Comparison of ENCODE assay signal across 18 mouse cellular contexts in genomic region chr2:91635486-91635885, GRCm38 (mm10). TPM values are rescaled to one million over a fixed set of nuclear protein-coding genes. Genes with fewer than 3 reads are reported as not detected.
DNase-seq lines count a peak whose midpoint lies in the region; ATAC-seq and TF ChIP-seq lines count a peak whose summit lies in the region.
"Had no signal": no experiment of that assay in that cellular context is flagged by ENCODE, and none has a peak within 500 bp of the region (broad histone marks: within the 10 kb centered on the region; RNA-seq: fewer than 3 reads in every experiment).

No protein-coding gene starts in this region.

- no peaks in the 10 kb centered on the region for H3K79me2 ChIP-seq in myocyte (ENCODE audit: control insufficient read depth, insufficient read depth)

- no peak overlapping the region for H3ac ChIP-seq in myocyte (ENCODE audit: control insufficient read depth, insufficient read length)

- H3K4me2 ChIP-seq in lung, postnatal 0 days (replicated peaks; ENCODE audit: low read depth, low read length), result no peak overlapping the region
- peak overlapping the region; percentile 68 for H3K4me2 ChIP-seq in liver, embryonic 11.5 days
- H3K4me2 ChIP-seq in myocyte (ENCODE audit: low read depth), result peak overlapping the region; percentile 10
- H3K4me2 ChIP-seq: hindbrain, embryonic 15.5 days; limb, embryonic 12.5 days; neural tube, embryonic 13.5 days had no signal

- TF ChIP-seq EP300 in lung, postnatal 0 days (IDR thresholded peaks at IDR 0.05), result no peak

- WGBS in lung, postnatal 0 days, result 76% methylated on average over 11 of the region's 11 CpGs
- 68% methylated on average over 11 of the region's 11 CpGs for WGBS in liver, embryonic 11.5 days
- 87% methylated on average over 11 of the region's 11 CpGs for WGBS in embryonic facial prominence, embryonic 10.5 days

- H3K36me3 ChIP-seq in lung, postnatal 0 days (ENCODE audit: insufficient read depth, low read length), result no peaks in the 10 kb centered on the region
- H3K36me3 ChIP-seq in ES-E14 (ENCODE audit: control insufficient read depth, insufficient read depth, low read length, poor library complexity, severe bottlenecking), result no peaks in the 10 kb centered on the region
- H3K36me3 ChIP-seq in liver, embryonic 11.5 days (ENCODE audit: control insufficient read depth, insufficient read depth, low read length), result no peaks in the 10 kb centered on the region
- H3K36me3 ChIP-seq in myocyte (ENCODE audit: control insufficient read depth, insufficient read depth), result no peaks in the 10 kb centered on the region
- no peaks in the 10 kb centered on the region for H3K36me3 ChIP-seq in embryonic facial prominence, embryonic 10.5 days (replicated peaks)
- H3K36me3 ChIP-seq: hindbrain, embryonic 15.5 days; limb, embryonic 12.5 days; neural tube, embryonic 13.5 days had no signal

- H3K9ac ChIP-seq in lung, postnatal 0 days (replicated peaks; ENCODE audit: low read depth), result no peak overlapping the region
- H3K9ac ChIP-seq in ES-E14 (ENCODE audit: insufficient read depth, low read depth, low read length, poor library complexity, severe bottlenecking), result peak overlapping the region; percentile 44
- peak overlapping the region; percentile 65 for H3K9ac ChIP-seq in liver, embryonic 11.5 days (ENCODE audit: low read depth, low read length)
- H3K9ac ChIP-seq: hindbrain, embryonic 15.5 days; limb, embryonic 12.5 days; neural tube, embryonic 13.5 days had no signal

- H3K4me1 ChIP-seq in lung, postnatal 0 days (ENCODE audit: insufficient read depth, low read depth, low read length), result no peaks in the 10 kb centered on the region
- peaks cover 0 to 22% of the 10 kb centered on the region in 2 experiments; a peak in 3 of 4 replicates for H3K4me1 ChIP-seq in ES-E14 (ENCODE audit: control insufficient read depth in 2 of 2, insufficient read depth in 2 of 2, low read length in 2 of 2, poor library complexity in 1 of 2)
- peaks cover 26% of the 10 kb centered on the region for H3K4me1 ChIP-seq in liver, embryonic 11.5 days (replicated peaks; ENCODE audit: control insufficient read depth, insufficient read depth, low read length)
- H3K4me1 ChIP-seq in embryonic facial prominence, embryonic 10.5 days, result 0 out of 2 replicates have a peak, but pooled peaks cover 3% of the 10 kb centered on the region
- H3K4me1 ChIP-seq: hindbrain, embryonic 15.5 days; limb, embryonic 12.5 days; neural tube, embryonic 13.5 days had no signal

- ATAC-seq in lung, postnatal 0 days, result no peak
- no peak for ATAC-seq in liver, embryonic 11.5 days (replicated peaks; ENCODE audit: low FRiP score)
- ATAC-seq: CD4-positive, CD25-positive, alpha-beta regulatory T cell, adult 4 months had no signal

- H3K27ac ChIP-seq in lung, postnatal 0 days (ENCODE audit: low read length), result no peak overlapping the region
- no peak overlapping the region for H3K27ac ChIP-seq in ES-E14 (ENCODE audit: insufficient read depth, low read depth, low read length, poor library complexity, severe bottlenecking)
- H3K27ac ChIP-seq in liver, embryonic 11.5 days (ENCODE audit: low read depth, low read length), result peak overlapping the region; percentile 73
- no peak overlapping the region for H3K27ac ChIP-seq in embryonic facial prominence, embryonic 10.5 days (replicated peaks)
- H3K27ac ChIP-seq: gastrocnemius, adult 2 months; hindbrain, embryonic 15.5 days; kidney, postnatal 0 days; layer of hippocampus, adult 2 months; limb, embryonic 12.5 days; neural tube, embryonic 13.5 days had no signal

- TF ChIP-seq POLR2A in myocyte (IDR thresholded peaks at IDR 0.05; ENCODE audit: insufficient read length, low read depth), result no peak

- no peak for TF ChIP-seq CTCF in lung, postnatal 0 days (IDR thresholded peaks at IDR 0.05)

- H3K9me3 ChIP-seq in lung, postnatal 0 days (ENCODE audit: low read length), result no peaks in the 10 kb centered on the region
- H3K9me3 ChIP-seq in ES-E14 (ENCODE audit: control insufficient read depth, insufficient read depth, low read depth, low read length), result no peaks in the 10 kb centered on the region
- no peaks in the 10 kb centered on the region for H3K9me3 ChIP-seq in liver, embryonic 11.5 days (ENCODE audit: control insufficient read depth, low read length)
- H3K9me3 ChIP-seq in embryonic facial prominence, embryonic 10.5 days, result no peaks in the 10 kb centered on the region
- H3K9me3 ChIP-seq: hindbrain, embryonic 15.5 days; limb, embryonic 12.5 days; megakaryocyte, embryonic 14.5 days; neural tube, embryonic 13.5 days had no signal

- in situ Hi-C loops in ES-E14 (cut with MboI; ENCODE audit: low sequenced_read_pairs in 2 of 2, unreplicated experiment in 2 of 2), result no loop called here

- DNase-seq in lung, postnatal 36 days, result peak; percentile 12
- DNase-seq in lung, postnatal 0 days (ENCODE audit: low spot score), result no peak
- DNase-seq in ES-E14 (ENCODE audit: low read depth, low spot score), result no peak
- no peak for DNase-seq in liver, embryonic 11.5 days (ENCODE audit: low spot score)
- no peak for DNase-seq in urinary bladder, postnatal 4 days (ENCODE audit: low spot score in 2 of 2)
- no peak for DNase-seq in embryonic facial prominence, embryonic 10.5 days (ENCODE audit: low spot score)
- DNase-seq: gastrocnemius, adult 2 months; heart, adult 18-20 months; kidney, adult 11 months had no signal

- no peaks in the 10 kb centered on the region for H3K27me3 ChIP-seq in lung, postnatal 0 days (replicated peaks; ENCODE audit: insufficient read depth, low read length)
- H3K27me3 ChIP-seq in liver, embryonic 11.5 days (replicated peaks; ENCODE audit: control insufficient read depth, insufficient read depth, low read length), result no peaks in the 10 kb centered on the region
- H3K27me3 ChIP-seq in myocyte (ENCODE audit: control insufficient read depth, insufficient read depth, insufficient read length), result no peaks in the 10 kb centered on the region
- H3K27me3 ChIP-seq in embryonic facial prominence, embryonic 10.5 days (replicated peaks; ENCODE audit: low read depth, poor library complexity, severe bottlenecking), result no peaks in the 10 kb centered on the region
- H3K27me3 ChIP-seq: hindbrain, embryonic 15.5 days; limb, embryonic 12.5 days; neural tube, embryonic 13.5 days had no signal

- no peak overlapping the region for H3K4me3 ChIP-seq in lung, postnatal 0 days (ENCODE audit: low read depth, low read length)
- peak overlapping the region; percentile 18 to 24; a peak in 3 of 4 replicates for H3K4me3 ChIP-seq in ES-E14 (ENCODE audit: insufficient read depth in 1 of 2, low read depth in 1 of 2, low read length in 2 of 2, poor library complexity in 1 of 2, severe bottlenecking in 1 of 2)
- peak overlapping the region; percentile 43 for H3K4me3 ChIP-seq in liver, embryonic 11.5 days (ENCODE audit: low read depth, low read length)
- H3K4me3 ChIP-seq in myocyte, result no peak overlapping the region
- H3K4me3 ChIP-seq in embryonic facial prominence, embryonic 10.5 days, result no peak overlapping the region
- H3K4me3 ChIP-seq: gastrocnemius, adult 2 months; hindbrain, embryonic 15.5 days; layer of hippocampus, adult 2 months; limb, embryonic 12.5 days; megakaryocyte, embryonic 14.5 days; neural tube, embryonic 13.5 days had no signal

TF ChIP-seq in ES-E14, 5 proteins besides CTCF, POLR2A, EP300 and RAD21:
- no peak for TF ChIP-seq ZNF384 (IDR thresholded peaks at IDR 0.05; ENCODE audit: low read depth, low read length)
- TF ChIP-seq HCFC1 (IDR thresholded peaks at IDR 0.05; ENCODE audit: borderline replicate concordance, insufficient read depth, low read length), result no peak
- no peak for TF ChIP-seq ZC3H11A (IDR thresholded peaks at IDR 0.05; ENCODE audit: borderline replicate concordance, low read depth, low read length)
- no peak for TF ChIP-seq CHD2 (IDR thresholded peaks at IDR 0.05; ENCODE audit: low read depth, low read length)
- TF ChIP-seq MAFK (IDR thresholded peaks at IDR 0.05; ENCODE audit: insufficient read depth, low read depth, low read length), result no peak

TF ChIP-seq in myocyte, 11 proteins besides CTCF, POLR2A, EP300 and RAD21:
- TF ChIP-seq MYOD1 (IDR thresholded peaks at IDR 0.05; ENCODE audit: control insufficient read depth in 1 of 3, insufficient read length in 2 of 3, low read depth in 2 of 3) (no peak), E2F4 (IDR thresholded peaks at IDR 0.05; ENCODE audit: insufficient read depth) (no peak), SRF (IDR thresholded peaks at IDR 0.05; ENCODE audit: control insufficient read depth, insufficient read length, low read depth) (no peak), CEBPB (IDR thresholded peaks at IDR 0.05; ENCODE audit: insufficient read depth, poor library complexity, severe bottlenecking) (no peak), USF1 (IDR thresholded peaks at IDR 0.05; ENCODE audit: low read depth) (no peak), TCF3 (IDR thresholded peaks at IDR 0.05; ENCODE audit: insufficient read length, low read depth) (no peak), MYOG (IDR thresholded peaks at IDR 0.05; ENCODE audit: control insufficient read depth in 1 of 3, insufficient read depth in 1 of 3, insufficient read length in 2 of 3, low read depth in 2 of 3) (no peak), POLR2AphosphoS2 (IDR thresholded peaks at IDR 0.05; ENCODE audit: insufficient read length, low read depth) (no peak), MAX (IDR thresholded peaks at IDR 0.05; ENCODE audit: low read depth) (no peak), TCF12 (IDR thresholded peaks at IDR 0.05; ENCODE audit: insufficient read depth, poor library complexity, severe bottlenecking) (no peak), REST (IDR thresholded peaks at IDR 0.05; ENCODE audit: insufficient read depth, insufficient read length) (no peak)
TF ChIP-seq in myocyte: peak in this region for 0.

RNA-seq across cellular contexts. Expression of gene F2, which starts 0.7 kb away (rescaled TPM):
- polyA plus RNA-seq in lung, postnatal 0 days (2015; fragmentation: Nextera tagmentation; extraction: Ambion mirVana), result 0.49 and 0.63 TPM in 2 replicates
- 1.4 and 2.0 TPM in 2 replicates for total RNA-seq in ES-E14 (2012; rRNA removed)
- polyA plus RNA-seq in liver, embryonic 11.5 days (2014; fragmentation: Nextera tagmentation; extraction: Ambion mirVana), result 124 and 136 TPM in 2 replicates
- polyA plus RNA-seq in myocyte (2012; fragmentation: generic; extraction: Trizol), result 6.2 TPM
- 0.09 and 0.15 TPM in 2 replicates for polyA plus RNA-seq in embryonic facial prominence, embryonic 10.5 days (2016; fragmentation: Nextera tagmentation; extraction: Ambion mirVana)
- total RNA-seq: heart, adult 18-20 months had no signal
- polyA plus RNA-seq: embryonic facial prominence, embryonic 11.5 days had no signal

RNA-seq across cellular contexts. Expression of gene Zfp408, which starts 14.1 kb away (rescaled TPM):
- polyA plus RNA-seq in lung, postnatal 0 days (2015; fragmentation: Nextera tagmentation; extraction: Ambion mirVana), result 4.7 and 5.2 TPM in 2 replicates
- total RNA-seq in ES-E14 (2012; rRNA removed), result 21.2 and 28.8 TPM in 2 replicates
- 5.1 and 5.4 TPM in 2 replicates for polyA plus RNA-seq in liver, embryonic 11.5 days (2014; fragmentation: Nextera tagmentation; extraction: Ambion mirVana)
- polyA plus RNA-seq in myocyte (2012; fragmentation: generic; extraction: Trizol), result 11.8 TPM
- 11.0 and 11.5 TPM in 2 replicates for polyA plus RNA-seq in embryonic facial prominence, embryonic 10.5 days (2016; fragmentation: Nextera tagmentation; extraction: Ambion mirVana)

RNA-seq across cellular contexts. Expression of gene Arhgap1, which starts 14.2 kb away (rescaled TPM):
- polyA plus RNA-seq in lung, postnatal 0 days (2015; fragmentation: Nextera tagmentation; extraction: Ambion mirVana), result 151 and 163 TPM in 2 replicates
- total RNA-seq in ES-E14 (2012; rRNA removed), result 28.9 and 49.3 TPM in 2 replicates
- 99.2 and 100 TPM in 2 replicates for polyA plus RNA-seq in liver, embryonic 11.5 days (2014; fragmentation: Nextera tagmentation; extraction: Ambion mirVana)
- polyA plus RNA-seq in myocyte (2012; fragmentation: generic; extraction: Trizol), result 52.7 TPM
- 76.0 and 80.5 TPM in 2 replicates for polyA plus RNA-seq in embryonic facial prominence, embryonic 10.5 days (2016; fragmentation: Nextera tagmentation; extraction: Ambion mirVana)

Comparison
In these comparisons a context has a peak if more than half of its experiments do, and no peak if none do; other contexts are left out.
1. H3K4me3 ChIP-seq: peak in ES-E14 (2 of 2) and liver, embryonic 11.5 days (single experiment); none in lung, postnatal 0 days (single experiment), myocyte (single experiment) and embryonic facial prominence, embryonic 10.5 days (single experiment).
2. RNA of gene F2, which starts 0.7 kb away (polyA plus RNA-seq): 124 to 136 TPM in liver, embryonic 11.5 days; 6.2 TPM in myocyte (single experiment), 0.49 to 0.63 TPM in lung, postnatal 0 days and 0.09 to 0.15 TPM in embryonic facial prominence, embryonic 10.5 days; every median in the first group is over 10 times any median in the second.